Mouse (Mus musculus) heart, embryonic 12.5 days (tissue): ENCODE results near the gene Exoc8. TPM values are rescaled to one million over a fixed set of nuclear protein-coding genes. Genes with fewer than 3 reads are reported as not detected.

ENCODE experiments used
- ATAC-seq: fragments of 200-750 bp; cut with Nextera tagmentation; 2 replicates; pipeline ENCODE4 v1.8.0; 2017; ENCODE audit warnings: moderate TSS enrichment, moderate library complexity; ENCODE audit not compliant: insufficient number of reproducible peaks, low FRiP score
- H3K27ac ChIP-seq: fragments of 300-500 bp; sonication (generic); 2 replicates; pipeline ENCODE4 v1.5.1; 2016; ENCODE audit warnings: mild to moderate bottlenecking, moderate library complexity; ENCODE audit not compliant: poor library complexity, severe bottlenecking
- H3K27me3 ChIP-seq: fragments of 300-500 bp; sonication (generic); replicated peaks from 2 replicates; pipeline ENCODE4 v1.6.1; 2016; ENCODE audit warnings: mild to moderate bottlenecking, moderate library complexity
- H3K36me3 ChIP-seq: fragments of 300-500 bp; sonication (generic); 2 replicates; pipeline ENCODE4 v1.6.1; 2016; ENCODE audit warnings: mild to moderate bottlenecking, moderate library complexity
- H3K4me1 ChIP-seq: fragments of 300-500 bp; sonication (generic); replicated peaks from 2 replicates; pipeline ENCODE4 v1.6.1; 2016; ENCODE audit warnings: mild to moderate bottlenecking
- H3K4me2 ChIP-seq: fragments of 300-500 bp; sonication (generic); 2 replicates; pipeline ENCODE4 v1.6.1; 2016; ENCODE audit warnings: mild to moderate bottlenecking, moderate library complexity
- H3K4me3 ChIP-seq: fragments of 300-500 bp; sonication (generic); 2 replicates; pipeline ENCODE4 v1.5.1; 2016; ENCODE audit warnings: mild to moderate bottlenecking
- H3K9ac ChIP-seq: fragments of 300-500 bp; sonication (generic); 2 replicates; pipeline ENCODE4 v1.6.1; 2016; ENCODE audit warnings: mild to moderate bottlenecking, moderate library complexity
- H3K9me3 ChIP-seq: fragments of 300-500 bp; sonication (generic); replicated peaks from 2 replicates; pipeline ENCODE4 v1.6.1; 2016; ENCODE audit warnings: mild to moderate bottlenecking, moderate library complexity
- WGBS: fragments of 180-500 bp; shearing (Covaris S2); methylation state at CpG from one replicate; pipeline ENCODE4 v1.1.7; 2016; 5-methylcytosine and 5-hydroxymethylcytosine counted together
- polyA plus RNA-seq: library from polyadenylated mRNA; unstranded; fragments of >200 nt; fragmentation: Nextera tagmentation; extraction: Ambion mirVana; gene quantifications from 2 replicates; pipeline ENCODE4 v1.2.1, GENCODE M21; 2016

Gene Exoc8
- polyA plus RNA-seq, 1 experiment from 2014 or later: 10.3 TPM

DNA sequence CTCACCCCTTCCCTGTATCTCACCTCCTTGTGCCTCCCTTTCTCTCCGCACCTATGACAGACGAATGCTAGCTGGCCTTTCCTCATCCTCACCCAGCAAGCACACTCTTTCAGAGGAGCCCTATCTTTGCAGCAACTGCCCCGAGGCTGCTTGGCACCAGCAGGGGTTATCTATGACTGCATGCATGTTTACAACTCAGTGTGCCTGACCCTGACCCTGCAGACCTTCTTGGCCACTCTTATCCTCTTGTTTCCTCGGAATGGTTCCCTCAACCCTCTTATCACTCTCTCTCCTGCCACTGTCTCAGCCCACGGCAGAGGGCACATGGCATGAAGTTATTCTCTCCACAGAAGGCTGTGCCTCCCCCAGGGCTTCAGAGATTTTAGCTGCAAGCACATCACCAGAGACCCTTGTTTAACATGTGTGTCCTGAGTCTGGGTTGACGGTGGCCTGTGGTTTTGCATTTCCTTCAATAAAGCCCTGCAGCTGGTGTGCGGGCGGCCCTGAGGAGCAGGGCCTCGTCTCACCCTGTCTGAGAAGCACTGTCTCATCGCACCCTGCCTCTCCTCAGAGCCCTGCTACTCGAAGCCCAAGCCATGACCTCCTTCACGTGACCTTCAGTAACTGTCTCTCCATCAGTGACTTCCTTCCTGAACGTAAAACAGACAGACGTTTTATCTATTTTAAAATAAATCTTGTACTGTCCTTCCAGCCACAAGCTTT, 28.2 kb upstream of the Exoc8 start:
- H3K27me3 ChIP-seq: no peaks in the 10 kb centered on the region
- H3K9ac ChIP-seq: no peak overlapping the region
- H3K9me3 ChIP-seq: no peaks in the 10 kb centered on the region
- H3K36me3 ChIP-seq: peaks cover 6% of the 10 kb centered on the region; the same call in 1 of the 2 replicates
- peak overlapping the region; percentile 7 for H3K4me2 ChIP-seq
- H3K4me1 ChIP-seq: peaks cover 90% of the 10 kb centered on the region
- peak overlapping the region; percentile 78 for H3K27ac ChIP-seq
- no peak for ATAC-seq
- H3K4me3 ChIP-seq: no peak overlapping the region
- 29% methylated on average over 14 of the region's 14 CpGs for WGBS

DNA sequence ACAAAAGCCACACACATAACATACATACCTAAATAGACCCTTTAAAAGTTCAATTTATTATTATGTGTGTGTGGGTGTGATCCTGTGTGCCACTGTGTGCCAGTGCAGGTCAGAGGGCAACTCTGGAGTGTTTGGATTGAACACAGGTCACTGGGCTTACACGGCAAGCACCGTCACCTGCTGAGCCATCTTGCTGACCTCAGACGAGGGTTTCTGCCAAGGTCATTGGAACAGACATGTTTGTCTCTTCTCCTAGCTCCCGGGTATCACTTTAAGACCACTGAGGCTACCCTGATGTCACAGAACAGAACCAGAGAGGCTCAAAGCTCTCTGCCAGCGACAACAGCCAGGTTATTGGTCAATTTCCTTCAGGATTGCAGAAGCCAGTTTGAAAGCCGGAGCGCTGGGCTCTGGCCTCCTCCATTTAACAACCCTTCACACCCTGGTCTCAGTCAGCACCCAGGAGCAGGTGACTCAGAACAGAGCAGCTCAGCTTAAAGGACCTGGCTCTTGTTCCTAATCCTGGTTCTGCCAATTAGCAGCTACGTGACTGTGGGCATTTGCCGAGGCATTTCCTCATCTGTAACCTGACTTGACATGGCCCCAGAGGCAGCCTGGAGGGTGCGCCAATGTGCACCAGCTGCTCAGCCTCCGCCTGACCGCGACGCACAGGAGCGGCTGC, 26.6 kb upstream of the Exoc8 start:
- H3K36me3 ChIP-seq: peaks cover 6% of the 10 kb centered on the region; the same call in 1 of the 2 replicates
- no peak for ATAC-seq
- H3K4me1 ChIP-seq: peaks cover 80% of the 10 kb centered on the region
- H3K9ac ChIP-seq: no peak overlapping the region
- no peak overlapping the region for H3K4me3 ChIP-seq
- no peaks in the 10 kb centered on the region for H3K27me3 ChIP-seq
- WGBS: 85% methylated on average over 15 of the region's 15 CpGs
- H3K9me3 ChIP-seq: no peaks in the 10 kb centered on the region
- no peak overlapping the region for H3K27ac ChIP-seq
- H3K4me2 ChIP-seq: no peak overlapping the region

DNA sequence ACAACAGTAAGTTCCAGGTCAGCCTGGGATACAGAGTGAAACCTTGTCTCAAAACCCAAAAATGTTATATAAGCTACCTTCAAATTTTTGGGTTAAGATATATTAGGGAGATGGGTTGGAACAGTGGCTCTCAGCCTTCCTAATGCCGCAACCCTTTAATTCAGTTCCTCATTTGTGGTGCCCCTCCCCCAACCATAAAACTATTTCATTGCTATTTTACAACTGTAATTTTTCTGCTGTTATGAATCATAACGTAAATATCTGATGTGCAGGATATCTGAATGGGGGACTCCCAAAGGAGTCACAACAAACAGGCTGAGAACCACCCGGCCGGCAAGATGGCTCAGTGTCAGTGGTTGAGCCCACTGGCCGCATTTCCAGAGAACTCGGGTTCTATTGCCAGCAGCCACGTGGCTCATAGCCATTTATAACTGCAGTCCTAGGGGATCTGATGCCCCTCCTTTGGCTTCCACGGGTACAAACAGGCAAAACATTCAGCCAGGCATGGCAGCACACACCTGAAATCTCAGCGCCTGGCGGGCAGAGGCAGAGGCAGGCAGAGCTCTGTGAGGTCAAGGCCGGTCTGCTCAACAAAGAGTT, 25.1 kb upstream of the Exoc8 start:
- no peak for ATAC-seq
- no peak overlapping the region for H3K4me3 ChIP-seq
- H3K36me3 ChIP-seq: no peaks in the 10 kb centered on the region
- H3K9ac ChIP-seq: no peak overlapping the region
- no peaks in the 10 kb centered on the region for H3K27me3 ChIP-seq
- no peak overlapping the region for H3K4me2 ChIP-seq
- H3K27ac ChIP-seq: no peak overlapping the region
- 79% methylated on average over 11 of the region's 11 CpGs for WGBS
- H3K4me1 ChIP-seq: peaks cover 80% of the 10 kb centered on the region
- no peaks in the 10 kb centered on the region for H3K9me3 ChIP-seq

DNA sequence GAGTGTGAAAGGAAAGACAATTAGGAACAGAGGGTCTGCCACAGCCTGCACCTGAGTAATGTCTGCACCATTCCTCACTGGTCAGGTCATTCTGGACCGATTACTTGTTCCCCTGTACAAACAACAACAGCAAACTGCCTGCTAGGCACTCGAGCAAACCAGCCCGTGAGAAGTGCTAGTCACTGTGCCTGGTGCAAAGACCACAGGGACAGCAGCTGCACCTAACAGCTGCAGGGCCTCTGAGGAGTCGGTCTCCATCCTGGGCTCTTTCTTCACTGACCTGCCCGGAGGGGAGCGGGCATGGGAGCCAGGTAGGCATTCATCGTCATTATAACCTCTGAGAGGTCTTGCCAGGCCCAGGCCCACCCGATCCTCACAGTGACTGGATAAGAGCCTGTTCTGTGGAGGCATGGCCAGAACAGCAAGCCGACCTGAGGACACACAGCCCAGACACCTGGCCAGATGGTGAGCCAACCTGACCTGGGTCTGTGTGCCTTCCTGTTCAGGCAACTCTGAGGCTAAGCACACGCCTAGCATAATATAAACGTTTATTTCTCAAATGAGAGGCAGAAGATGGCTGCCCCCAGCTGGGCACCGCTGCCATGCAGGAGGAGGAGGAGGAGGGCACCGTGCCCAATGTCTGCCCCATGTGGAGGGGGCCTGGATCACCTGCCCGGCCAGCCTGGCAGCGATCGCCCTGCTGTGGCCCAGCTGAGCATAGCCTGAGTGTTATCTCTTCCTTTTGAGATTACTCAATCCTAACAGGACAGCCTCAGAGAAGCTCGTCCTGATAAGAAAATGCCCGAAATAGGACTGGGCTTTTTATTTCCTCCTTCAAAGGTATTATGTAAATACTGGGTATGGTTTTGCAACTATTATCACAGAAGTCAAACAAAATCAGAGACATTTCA, 24.1 kb upstream of the Exoc8 start:
- WGBS: 46% methylated on average over 18 of the region's 18 CpGs
- Histone ChIP-seq H3K9me3 (no peaks in the 10 kb centered on the region), H3K4me3 (no peak overlapping the region), H3K4me1 (peaks cover 80% of the 10 kb centered on the region), H3K27ac (no peak overlapping the region; the same call in 1 of the 2 replicates), H3K27me3 (no peaks in the 10 kb centered on the region), H3K4me2 (peak overlapping the region; percentile 35), H3K36me3 (no peaks in the 10 kb centered on the region), H3K9ac (peak overlapping the region; percentile 29; the same call in 1 of the 2 replicates)
- ATAC-seq: no peak

DNA sequence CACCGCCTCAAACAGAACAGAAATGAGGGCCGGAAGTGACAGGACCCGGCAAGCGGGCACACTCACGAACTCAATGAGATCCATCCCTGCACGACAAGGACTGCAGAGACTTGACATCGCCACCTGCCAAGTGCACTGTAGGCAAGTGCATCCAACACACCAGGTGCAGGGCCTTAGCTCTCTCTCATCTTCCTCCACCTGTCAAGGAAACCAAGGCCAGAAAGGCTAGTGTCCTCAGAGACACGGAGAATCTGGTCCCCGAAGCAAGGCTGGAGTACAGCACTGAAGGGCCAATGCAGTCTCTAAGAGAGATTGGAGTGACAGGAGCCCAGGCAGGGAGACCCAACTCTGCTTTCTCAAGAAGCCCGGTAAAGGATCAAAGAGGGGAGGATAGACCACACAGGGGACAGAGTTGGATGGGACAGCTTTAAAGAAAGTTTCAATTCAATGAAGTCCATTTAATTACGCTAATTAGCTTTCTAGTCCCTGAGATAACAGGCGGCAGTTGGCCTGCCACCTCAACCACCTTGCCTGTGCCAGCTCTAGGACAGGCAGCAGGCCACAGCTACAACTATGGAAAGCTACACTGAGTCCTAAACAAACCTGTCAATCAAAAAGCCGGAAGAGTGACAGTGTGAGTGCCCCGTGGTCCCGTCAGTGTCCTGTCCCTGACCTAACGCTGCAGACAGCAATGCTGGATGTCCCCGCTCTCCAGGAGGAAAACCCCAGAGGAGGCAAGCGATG, 20.4 kb upstream of the Exoc8 start:
- no peak for ATAC-seq
- WGBS: 74% methylated on average over 18 of the region's 18 CpGs
- H3K9ac ChIP-seq: no peak overlapping the region
- H3K27me3 ChIP-seq: no peaks in the 10 kb centered on the region
- H3K4me3 ChIP-seq: no peak overlapping the region
- peaks cover 26% of the 10 kb centered on the region for H3K36me3 ChIP-seq
- no peak overlapping the region for H3K4me2 ChIP-seq
- H3K27ac ChIP-seq: no peak overlapping the region
- peaks cover 58% of the 10 kb centered on the region for H3K4me1 ChIP-seq
- H3K9me3 ChIP-seq: peaks cover 6% of the 10 kb centered on the region

DNA sequence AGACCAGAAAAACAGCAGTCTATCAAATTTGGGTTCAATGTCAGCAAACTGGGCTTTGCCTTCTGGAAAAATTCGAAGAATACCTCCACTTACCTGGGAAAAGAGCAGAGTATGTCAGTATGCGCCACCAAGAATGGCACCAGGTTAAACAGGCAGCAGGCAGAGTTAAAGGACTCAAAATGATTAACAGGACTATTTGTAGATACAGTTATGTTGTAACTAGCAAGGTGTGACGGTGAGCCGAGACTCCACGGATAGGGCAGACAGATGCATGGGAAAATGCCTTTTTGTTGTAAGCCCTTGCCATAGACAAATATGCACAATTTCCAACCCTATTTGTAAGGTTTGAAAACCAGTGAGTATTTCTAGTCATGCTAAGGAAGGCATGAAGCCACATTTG, 16.6 kb upstream of the Exoc8 start:
- peaks cover 47% of the 10 kb centered on the region for H3K4me1 ChIP-seq
- no peak for ATAC-seq
- WGBS: 93% methylated on average over 5 of the region's 5 CpGs

DNA sequence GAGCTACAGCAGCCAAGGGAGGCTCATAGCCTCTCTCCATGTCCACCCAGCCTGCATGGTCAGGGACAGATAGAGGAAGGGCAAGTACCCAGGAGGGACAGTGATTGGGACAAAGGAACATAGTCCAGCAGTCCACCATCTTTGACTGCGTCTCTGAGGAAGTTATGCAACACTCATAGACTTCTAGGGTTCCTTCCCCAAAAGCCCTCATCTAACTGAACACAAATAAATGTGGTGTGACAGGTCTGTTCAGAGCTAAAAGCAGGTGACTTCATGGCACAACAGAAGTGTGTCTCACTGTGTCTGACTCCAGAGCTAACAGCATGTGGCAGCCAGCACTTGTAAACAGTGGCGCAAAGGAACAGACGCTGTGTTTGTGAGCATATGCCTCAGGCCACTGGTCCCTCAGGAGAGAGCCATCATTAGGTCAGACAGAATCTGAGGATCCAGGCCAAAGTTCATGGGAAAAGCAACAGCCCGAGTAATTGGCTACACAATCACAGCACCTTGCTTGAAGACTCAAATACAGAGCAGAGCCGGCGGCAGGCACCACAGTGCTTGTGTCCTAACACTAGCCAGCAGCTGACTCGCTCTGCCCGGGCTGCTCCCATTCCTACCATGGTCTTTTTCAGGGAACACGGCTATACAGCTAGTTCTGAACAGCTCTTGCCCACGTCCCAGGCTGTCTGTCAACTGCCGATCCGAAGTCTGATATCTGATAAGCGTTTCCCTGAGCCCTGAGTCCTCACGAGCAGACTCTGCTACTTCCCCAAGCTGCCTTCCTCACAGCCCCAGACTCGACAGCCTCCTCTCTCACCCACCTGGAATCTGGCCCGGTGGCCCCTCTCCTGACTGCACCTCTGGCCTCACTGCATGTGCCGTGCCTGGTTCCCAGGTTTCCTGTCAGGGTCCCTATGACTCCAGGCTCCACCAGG, 14.7 kb upstream of the Exoc8 start:
- Histone ChIP-seq H3K4me1 (peaks cover 28% of the 10 kb centered on the region), H3K4me2 (no peak overlapping the region), H3K27me3 (no peaks in the 10 kb centered on the region), H3K4me3 (no peak overlapping the region), H3K9me3 (peaks cover 6% of the 10 kb centered on the region), H3K27ac (no peak overlapping the region), H3K9ac (no peak overlapping the region), H3K36me3 (peaks cover 80% of the 10 kb centered on the region)
- whole genome bisulfite sequencing: 66% methylated on average over 17 of the region's 17 CpGs
- no peak for ATAC-seq

More for the DNA sequence above, 16.6 kb upstream of the Exoc8 start:
- H3K4me2 ChIP-seq: no peak overlapping the region
- H3K4me3 ChIP-seq: no peak overlapping the region
- no peak overlapping the region for H3K27ac ChIP-seq
- H3K9ac ChIP-seq: no peak overlapping the region
- no peaks in the 10 kb centered on the region for H3K27me3 ChIP-seq
- H3K9me3 ChIP-seq: peaks cover 6% of the 10 kb centered on the region
- peaks cover 62% of the 10 kb centered on the region for H3K36me3 ChIP-seq

DNA sequence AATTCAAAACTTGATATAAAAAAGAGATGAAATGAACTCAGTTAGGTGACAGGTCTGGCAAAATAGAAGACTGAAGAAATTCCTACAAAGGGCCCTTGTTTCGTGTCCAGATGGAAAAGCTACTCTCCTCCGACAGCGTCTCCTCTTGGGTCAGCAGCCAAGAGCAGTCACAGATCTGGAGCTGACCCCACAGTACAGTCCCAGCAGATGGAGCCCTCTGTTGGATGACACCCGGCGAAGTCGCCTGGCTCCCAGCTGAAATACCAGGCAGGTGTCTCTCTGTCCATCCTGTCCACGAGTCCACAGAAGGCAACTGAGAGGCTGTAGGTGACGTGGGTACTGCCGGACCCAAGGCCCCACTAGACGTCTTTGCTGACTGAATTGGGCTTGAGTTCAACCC, 12.8 kb upstream of the Exoc8 start:
- no peak overlapping the region for H3K4me2 ChIP-seq
- H3K9ac ChIP-seq: no peak overlapping the region
- peaks cover 6% of the 10 kb centered on the region for H3K9me3 ChIP-seq
- peaks cover 13% of the 10 kb centered on the region for H3K4me1 ChIP-seq
- no peak overlapping the region for H3K4me3 ChIP-seq
- WGBS: 77% methylated on average over 10 of the region's 10 CpGs
- H3K36me3 ChIP-seq: peaks cover 96% of the 10 kb centered on the region
- no peak for ATAC-seq
- no peak overlapping the region for H3K27ac ChIP-seq
- no peaks in the 10 kb centered on the region for H3K27me3 ChIP-seq

DNA sequence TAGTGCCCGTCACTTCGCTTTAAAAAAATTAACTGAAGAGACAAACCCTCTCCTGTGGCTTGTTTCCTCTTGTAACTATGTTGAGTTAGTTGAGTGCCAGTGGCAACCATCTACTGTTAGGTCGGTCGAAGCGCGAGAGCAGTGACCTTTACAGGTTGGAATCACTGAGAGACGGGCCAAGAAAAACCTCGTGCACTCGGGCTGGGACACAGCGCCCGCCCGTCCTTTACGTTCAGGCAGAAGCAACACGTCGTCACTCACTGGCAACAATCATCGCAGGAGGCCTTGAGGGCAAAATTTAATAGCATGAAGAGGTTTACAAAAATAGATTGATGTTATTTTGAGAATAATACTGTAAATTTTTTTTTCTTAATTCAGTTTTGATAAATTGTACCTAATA, 12.4 kb upstream of the Exoc8 start:
- Histone ChIP-seq H3K9me3 (peaks cover 6% of the 10 kb centered on the region), H3K9ac (no peak overlapping the region), H3K36me3 (peaks cover 94% of the 10 kb centered on the region), H3K27ac (no peak overlapping the region), H3K4me1 (peaks cover 14% of the 10 kb centered on the region), H3K4me3 (no peak overlapping the region), H3K4me2 (no peak overlapping the region), H3K27me3 (no peaks in the 10 kb centered on the region)
- no peak for ATAC-seq
- WGBS: 72% methylated on average over 16 of the region's 16 CpGs
